Mouse (Mus musculus) erythroblast, embryonic 14.5 days (primary cell): Measurements from ENCODE around the gene Gm3005.
"Not testable (repeated sequence)": the region's sequence is repeated elsewhere in the genome, so short reads cannot be mapped to it uniquely, and the experiment has no call there.

Source experiments
- GATA1 ChIP-seq: IDR thresholded peaks from 2 replicates; pipeline ENCODE4 v1.6.1; 2012; ENCODE audit warnings: low read length, inconsistent platforms, mixed read lengths
- TAL1 ChIP-seq: IDR thresholded peaks from 3 replicates; pipeline ENCODE4 v1.6.1; 2012; ENCODE audit warnings: low read length, inconsistent platforms, mixed read lengths

GRCm38 (mm10) chr14:3394793-3395192, 33.1 kb upstream of the Gm3005 start, which contains the start of gene Gm10413:
- TF ChIP-seq TAL1, GATA1: not testable (repeated sequence)
